Mouse (Mus musculus): ENCODE data around the gene Pqlc2.

GRCm38 (mm10) chr4:139282955-139283417, 27.5 kb downstream of the Pqlc2 start:
- TF ChIP-seq CTCF (IDR thresholded peaks at IDR 0.05; ENCODE audit: extremely low read depth, insufficient read depth, low read length) (no peak), POLR2A (IDR thresholded peaks at IDR 0.05; ENCODE audit: extremely low read depth, insufficient read depth, low read length) (no peak)
